Mouse (Mus musculus) spleen, postnatal 36 days (tissue): ENCODE measurements at regions not wholly inside any gene's neighbourhood (a gene's known extent, or its start where the extent isn't known, plus 50 kb on each side); places are given as distances from the start of the nearest gene placed in this dataset.

Experiments used
- DNase-seq, 2 experiments: peaks; one replicate each; pipeline ENCODE4 v3.0.0; 2022; ENCODE audit warnings: low spot score in 2 of 2, mixed read lengths in 1 of 2

DNA sequence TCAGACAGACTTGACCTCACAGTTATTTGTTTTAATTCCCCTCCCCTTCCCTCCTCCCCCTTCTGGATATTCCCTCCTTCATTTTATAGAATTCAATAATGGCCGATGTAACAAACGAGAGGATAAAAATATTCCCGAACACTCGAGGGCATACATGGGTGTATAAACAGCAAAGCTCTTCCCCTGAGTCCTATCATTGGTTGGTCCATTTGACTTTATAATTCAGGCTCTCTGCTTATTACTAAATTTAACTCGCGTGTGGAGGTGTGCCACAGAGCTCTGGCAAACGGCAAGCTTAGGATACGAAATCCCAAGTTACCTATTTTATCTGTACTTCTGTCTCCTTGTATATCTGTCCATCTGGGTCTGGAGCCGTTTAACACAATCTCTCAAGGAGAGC, 82.1 kb upstream of the Zfp64 start:
- DNase-seq = no peak

DNA sequence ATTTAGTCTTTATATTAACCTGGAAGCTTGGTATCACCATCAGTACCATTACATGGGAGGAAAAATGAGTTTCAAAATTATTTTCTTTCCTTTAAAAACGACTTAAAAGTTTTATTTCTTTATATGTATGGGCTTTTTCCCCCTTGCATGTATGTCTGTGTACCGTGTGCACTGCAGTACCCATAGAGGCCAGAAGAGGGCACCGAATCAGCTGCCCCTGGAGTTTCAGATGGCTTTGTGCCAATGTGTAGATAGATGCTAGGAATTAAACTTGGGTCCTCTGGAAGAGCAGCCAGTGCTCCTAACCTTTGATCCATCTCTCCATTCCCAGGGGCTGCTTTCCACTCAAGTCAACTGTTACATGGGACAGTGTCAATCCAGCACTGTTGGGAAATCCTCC, 79.9 kb upstream of the Zfp64 start:
- no peak for DNase-seq

DNA sequence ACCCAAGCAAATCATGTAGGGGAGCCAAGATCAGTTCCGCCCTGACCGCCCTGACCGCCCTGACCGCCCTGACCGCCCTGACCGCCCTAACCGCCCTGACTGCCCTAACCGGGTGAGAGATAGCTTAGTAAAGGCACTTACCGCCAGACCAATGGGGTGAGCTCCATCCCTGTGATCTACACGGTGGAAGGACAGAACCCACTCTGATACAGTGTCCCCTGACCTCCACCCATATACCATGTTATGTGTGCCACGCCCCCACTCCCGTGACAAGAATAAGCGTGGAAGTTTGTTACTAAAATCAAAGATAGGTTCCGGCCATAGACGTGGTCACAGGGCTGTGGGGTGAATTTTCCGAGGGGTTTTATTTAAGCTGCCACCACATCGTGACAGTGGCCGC, 78.6 kb upstream of the Zfp64 start:
- no peak for DNase-seq

DNA sequence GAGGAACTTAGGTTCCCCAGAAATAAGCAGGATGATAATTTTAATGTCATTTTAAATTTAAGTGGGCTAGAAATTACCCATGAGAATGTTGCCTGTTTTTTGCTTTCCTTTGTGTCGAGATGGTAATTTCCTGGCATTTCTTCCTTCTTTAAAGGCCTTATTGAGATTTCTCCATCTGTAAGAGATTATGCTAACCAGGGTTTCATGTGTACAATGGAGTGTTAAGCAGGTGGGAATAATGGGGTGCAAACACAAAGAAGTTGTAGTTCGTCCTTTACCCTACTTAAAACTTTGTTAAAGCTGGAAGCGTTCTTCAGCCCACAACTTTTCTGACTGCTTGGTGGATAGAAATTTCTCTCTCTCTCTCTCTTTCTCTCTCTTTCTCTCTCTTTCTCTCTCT, 77.8 kb upstream of the Zfp64 start:
- DNase-seq = no peak

- no peak for DNase-seq
These were observed 73.2 kb upstream of the Zfp64 start for GRCm38 (mm10) chr2:169028531-169029114.

GRCm38 (mm10) chr2:169019037-169019436, 63.6 kb upstream of the Zfp64 start:
- DNase-seq = no peak

DNA sequence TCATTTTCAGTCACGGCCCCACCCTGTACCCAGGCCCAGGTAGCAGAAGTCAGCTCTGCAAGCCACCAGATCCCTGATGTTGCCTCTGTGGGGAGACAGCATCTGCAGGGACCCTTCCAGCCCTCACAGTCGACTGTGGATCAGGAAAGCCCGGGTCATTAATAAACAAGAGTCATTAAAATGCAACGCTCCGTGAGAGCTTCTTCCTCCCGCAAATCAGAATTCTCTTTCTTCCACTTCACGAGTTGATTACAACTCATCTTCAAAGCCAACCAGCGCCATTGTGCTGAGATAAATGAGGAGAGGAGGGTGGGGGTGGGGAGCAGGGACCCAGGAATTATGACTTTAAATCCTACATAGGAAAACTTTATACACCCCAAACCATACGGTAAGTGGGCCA, 54.9 kb upstream of the Zfp64 start:
- no peak for DNase-seq

DNA sequence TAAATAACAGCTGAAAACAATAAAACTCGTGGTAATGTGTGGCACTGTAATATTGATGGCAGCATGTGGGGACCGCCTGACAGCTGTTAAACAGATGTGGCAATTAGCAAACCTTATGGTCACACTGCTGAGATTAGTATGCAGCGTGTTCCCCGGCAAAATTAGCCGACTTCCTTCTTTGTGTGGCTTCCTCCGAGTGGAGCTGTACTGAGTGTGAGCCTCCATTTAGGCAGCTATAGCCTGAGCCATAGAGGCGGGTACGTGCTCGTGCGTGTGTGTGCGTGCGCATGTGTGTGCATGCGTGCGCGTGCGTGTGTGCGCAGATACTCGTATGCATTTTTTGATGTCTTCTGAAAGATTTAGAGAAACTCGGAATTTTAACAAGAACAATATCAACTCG, 53.4 kb upstream of the Zfp64 start:
- no peak for DNase-seq

GRCm38 (mm10) chr2:169008333-169008732, 52.9 kb upstream of the Zfp64 start:
- DNase-seq = no peak

DNA sequence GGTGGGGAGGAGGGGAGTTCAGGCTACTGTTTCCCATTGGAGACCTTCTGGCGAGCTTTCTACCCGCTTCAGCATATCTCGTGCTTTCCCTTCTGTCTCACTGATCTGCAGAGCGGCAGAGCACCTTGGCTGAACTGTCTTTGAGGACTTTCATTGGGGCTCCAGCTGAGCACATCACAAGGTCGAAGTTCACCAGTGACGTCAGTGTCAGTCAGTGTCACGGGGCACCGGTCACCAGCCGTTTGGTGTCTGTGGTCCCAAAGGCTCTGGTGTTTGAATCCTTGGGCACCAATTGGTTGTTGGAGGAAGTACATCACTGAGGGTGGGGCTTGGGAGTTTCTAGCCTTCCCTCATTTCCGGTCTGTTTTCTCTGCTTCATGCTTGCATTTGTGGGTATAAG, 51.2 kb upstream of the Zfp64 start:
- no peak for DNase-seq

DNA sequence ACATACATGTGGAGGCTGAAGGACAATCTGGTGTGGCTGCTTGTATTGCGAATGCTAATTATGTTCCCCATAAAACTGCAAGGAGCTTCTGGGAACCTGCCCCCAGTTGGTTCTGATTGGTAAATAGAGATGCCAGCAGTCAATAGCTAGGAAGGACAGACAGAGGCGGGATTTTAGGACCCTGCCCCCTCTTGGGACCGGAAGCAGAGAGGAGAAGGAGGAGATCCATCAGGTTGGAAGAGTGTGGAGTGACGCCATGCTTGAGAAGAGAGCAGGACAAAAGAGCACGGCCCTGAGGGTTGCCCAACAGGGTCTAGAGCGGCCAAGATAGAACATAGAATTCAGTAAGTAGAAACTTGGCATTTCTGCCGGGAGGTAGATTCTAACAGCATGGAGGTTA, 50.4 kb upstream of the Zfp64 start:
- no peak for DNase-seq
